Mouse (Mus musculus) kidney, adult 11 months (tissue): ENCODE measurements around the gene Nr0b2.
A peak's percentile ranks its signal among the peaks of the same experiment; 100 is the strongest.

Source experiments
- DNase-seq: peaks from one replicate; pipeline ENCODE4 v3.0.0; 2022

Nr0b2 gene

GRCm38 (mm10) chr4:133563123-133563571, 10.0 kb downstream of the Nr0b2 start:
- DNase-seq = peak; percentile 88

GRCm38 (mm10) chr4:133567251-133567650, 14.1 kb downstream of the Nr0b2 start:
- DNase-seq = no peak

DNA sequence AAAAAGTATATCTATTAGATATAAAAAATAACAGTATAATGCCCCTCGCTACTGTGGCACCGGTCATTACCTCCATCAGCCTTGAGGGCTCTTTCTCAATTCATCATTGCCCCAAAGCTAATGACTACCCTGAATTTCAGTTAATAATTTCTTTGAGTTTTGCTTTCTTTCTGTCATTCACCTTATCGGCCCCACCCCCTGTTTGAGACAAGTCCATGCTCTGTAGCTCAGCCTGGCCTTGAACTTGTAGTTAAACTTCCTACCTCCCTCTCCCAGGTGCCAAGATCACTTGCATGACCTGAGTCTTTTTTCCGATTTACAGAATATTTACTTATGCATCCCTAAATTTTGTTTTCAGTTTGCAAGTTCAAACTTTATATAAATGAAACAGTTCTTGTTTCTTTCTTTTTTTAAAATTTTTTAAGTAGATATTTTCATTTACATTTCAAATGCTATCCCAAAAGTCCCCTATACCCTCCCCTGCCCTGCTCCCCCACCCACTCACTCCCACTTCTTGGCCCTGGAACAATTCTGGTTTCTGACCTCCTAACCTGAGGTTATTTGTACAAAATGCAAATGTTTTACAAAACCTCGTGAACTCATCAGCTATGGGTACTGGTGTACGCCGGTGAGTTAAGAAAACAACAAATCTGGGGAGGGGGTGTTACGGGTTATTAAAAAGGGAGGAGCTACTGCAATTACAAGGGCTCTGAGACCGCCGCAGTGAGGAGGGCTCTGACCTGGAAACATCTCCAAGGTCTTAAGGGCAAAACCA, 16.3 kb downstream of the Nr0b2 start:
- DNase-seq = no peak

DNA sequence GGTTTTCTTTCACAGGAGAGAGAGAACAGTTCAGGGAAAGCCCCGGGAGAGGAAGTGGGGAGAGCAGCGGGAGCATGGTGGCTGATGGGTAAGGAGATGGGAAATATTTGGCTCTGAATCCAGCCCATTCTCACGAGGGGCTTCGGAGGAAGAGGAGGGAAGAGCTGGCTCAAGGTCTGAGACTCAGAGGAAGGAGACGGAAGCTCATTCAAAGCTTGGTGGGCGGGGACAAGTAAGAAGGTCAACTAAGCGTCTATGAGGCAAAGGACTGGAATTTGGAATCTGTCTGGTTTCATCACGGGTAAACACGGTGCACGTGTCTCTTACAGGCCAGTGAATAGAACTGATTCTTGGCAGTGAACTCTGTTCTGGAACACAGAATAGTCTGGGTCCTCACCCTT, 16.9 kb downstream of the Nr0b2 start:
- DNase-seq = peak; percentile 87

DNA sequence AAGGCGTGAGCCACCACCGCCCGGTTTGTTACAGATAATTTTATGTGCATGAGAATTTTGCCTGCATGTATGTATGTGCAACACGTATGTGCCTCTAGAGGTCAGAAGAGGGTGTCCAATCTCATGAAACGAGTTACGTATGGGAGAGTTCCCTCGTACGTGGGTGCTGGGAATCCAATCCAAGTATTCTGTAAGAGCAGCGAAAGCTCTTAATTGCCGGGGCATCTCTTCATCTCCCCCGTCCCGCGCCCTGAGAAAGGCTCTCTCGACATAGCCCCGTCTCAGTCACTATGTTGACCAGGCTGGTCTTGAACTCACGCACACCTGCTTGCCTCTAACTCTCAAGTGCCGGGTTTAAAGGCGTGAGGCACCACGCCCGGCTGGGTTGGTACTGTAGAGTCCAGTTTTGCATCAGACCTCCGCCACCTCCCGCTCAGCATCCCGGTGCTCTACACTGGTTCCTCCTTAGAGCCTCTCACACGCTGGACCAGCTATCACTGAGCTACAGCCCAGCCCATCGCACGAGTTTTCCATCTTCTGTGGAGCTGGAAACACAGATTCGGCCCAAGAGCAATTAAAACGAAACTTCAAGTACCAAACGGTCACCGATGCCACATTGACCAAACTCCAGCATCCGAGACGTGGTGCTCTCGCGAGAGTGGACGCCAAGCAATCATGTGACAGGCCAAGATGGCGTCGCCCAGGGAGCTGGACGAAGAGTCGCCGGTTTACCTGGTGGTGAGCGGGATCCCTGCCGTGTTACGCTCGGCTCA, 21.1 kb downstream of the Nr0b2 start, which contains the start of gene Gpatch3:
TSS of gene Gpatch3 (plus strand) at position 676 of the 773 bp plus-strand sequence.
- peak; percentile 92 for DNase-seq

GRCm38 (mm10) chr4:133574843-133575202, 21.6 kb downstream of the Nr0b2 start:
- DNase-seq = no peak

DNA sequence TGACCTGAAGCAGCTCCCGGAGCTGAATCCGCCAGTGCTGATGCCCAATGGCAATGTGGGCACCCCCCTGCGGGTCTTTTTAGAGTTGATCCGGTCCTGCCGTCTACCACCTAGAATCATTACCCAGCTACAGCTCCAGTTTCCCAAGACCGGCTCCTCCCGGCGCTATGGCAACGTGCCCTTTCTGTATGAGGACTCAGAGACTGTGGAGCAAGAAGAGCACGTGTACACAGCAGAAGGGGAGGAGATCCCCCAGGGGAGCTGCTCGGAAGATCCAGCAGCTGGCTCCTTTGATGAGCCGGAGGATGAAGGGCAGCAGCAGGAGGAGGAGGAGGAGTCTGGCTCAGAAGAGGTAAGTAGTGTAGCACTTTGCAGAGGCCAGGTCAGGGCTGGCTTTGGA, 24.8 kb downstream of the Nr0b2 start:
- DNase-seq = no peak

DNA sequence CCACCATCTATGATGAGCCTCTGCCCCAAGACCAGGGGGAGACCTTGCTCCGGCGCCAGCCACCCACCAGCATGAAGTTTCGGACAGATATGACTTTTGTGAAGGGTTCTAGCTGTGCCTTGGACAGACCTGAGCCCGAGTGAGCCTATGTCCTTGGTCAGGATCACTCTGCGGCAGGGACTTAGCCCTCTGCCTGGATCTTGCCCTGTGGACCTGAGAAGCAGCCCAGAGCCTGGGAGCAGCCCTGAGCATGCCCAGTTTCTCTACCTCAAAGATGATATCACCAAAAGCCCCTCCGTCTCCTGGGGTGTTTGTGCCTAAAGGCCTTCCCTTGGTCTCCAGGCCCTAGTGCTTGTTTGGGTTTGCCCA, 30.5 kb downstream of the Nr0b2 start:
- no peak for DNase-seq

- DNase-seq = peak; percentile 78
Observed at GRCm38 (mm10) chr4:133584059-133584951, 31.1 kb downstream of the Nr0b2 start, which contains the start of gene Gpn2. TSS of gene Gpn2 (plus strand) at chr4:133584362.

GRCm38 (mm10) chr4:133592570-133592969, 39.4 kb downstream of the Nr0b2 start:
- DNase-seq = peak; percentile 48

- DNase-seq = no peak
Observed at GRCm38 (mm10) chr4:133595538-133595937, 42.4 kb downstream of the Nr0b2 start.

DNA sequence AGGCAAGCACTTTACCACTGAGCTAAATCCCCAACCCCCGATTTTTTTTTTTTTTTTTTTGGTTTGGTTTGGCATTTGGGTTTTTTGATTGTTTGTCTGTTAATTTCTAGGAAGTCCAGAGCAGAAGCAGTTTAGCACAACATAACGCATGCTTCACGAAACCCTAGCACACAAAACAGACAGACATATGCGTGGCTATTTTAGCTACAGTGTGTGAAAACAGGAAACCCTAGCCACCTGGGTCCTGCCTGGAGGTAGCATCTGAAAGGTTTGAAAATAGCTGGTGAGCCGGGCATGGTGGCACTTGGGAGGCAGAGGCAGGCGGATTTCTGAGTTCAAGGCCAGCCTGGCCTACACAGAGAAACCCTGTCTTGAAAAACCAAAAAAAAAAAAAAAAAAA, 42.9 kb downstream of the Nr0b2 start:
- no peak for DNase-seq

GRCm38 (mm10) chr4:133598616-133599015, 45.4 kb downstream of the Nr0b2 start:
- peak; percentile 67 for DNase-seq

DNA sequence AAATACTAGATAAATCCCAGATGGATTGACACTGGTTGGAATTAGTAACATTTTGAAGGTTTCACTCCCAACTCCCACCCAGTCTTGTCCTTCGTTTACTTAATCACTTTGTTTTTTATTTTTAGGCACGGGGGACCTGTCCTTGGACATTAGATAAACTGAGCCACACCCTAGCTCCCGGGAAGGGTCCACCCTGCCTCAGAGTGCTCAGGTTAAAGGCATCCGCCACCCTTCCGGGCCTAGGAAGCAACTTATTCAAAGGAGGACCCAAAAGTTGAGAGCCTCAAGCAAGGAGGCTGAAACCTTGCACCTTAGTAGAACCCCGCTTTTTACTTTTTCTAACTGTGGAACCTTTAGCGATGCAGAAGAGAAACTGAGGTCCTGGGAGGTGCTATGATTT, 45.9 kb downstream of the Nr0b2 start:
- no peak for DNase-seq

GRCm38 (mm10) chr4:133599571-133600073, 46.4 kb downstream of the Nr0b2 start:
- peak; percentile 96 for DNase-seq

- no peak for DNase-seq
Observed at GRCm38 (mm10) chr4:133600306-133600705, 47.1 kb downstream of the Nr0b2 start.

GRCm38 (mm10) chr4:133601721-133602218, 48.6 kb downstream of the Nr0b2 start, which contains the start of gene Sfn:
TSS of gene Sfn (minus strand) at chr4:133602168.
- DNase-seq = peak; percentile 77

- DNase-seq = no peak
Observed at GRCm38 (mm10) chr4:133603056-133603455, 49.9 kb downstream of the Nr0b2 start.

DNA sequence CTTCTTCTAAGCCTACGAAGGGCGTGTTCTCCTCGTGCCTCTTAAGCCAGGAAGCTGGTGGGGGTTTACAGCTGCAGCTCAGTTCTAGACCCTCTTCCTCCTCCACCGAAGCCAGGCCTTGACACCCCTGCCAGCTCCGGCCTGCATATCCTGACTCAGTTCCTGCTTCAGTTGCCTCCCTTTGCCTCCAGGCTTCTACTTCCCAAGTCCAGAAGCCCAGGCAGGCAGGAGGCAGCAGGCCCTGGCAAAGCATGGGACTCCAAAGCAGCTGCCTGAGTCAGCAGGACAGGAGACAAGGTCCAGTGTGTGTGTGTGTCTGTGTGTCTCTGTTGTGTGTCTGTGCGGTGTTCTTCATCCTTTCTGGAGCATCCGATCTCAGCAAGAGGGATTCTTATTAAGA, 51.0 kb downstream of the Nr0b2 start:
- DNase-seq = no peak

DNA sequence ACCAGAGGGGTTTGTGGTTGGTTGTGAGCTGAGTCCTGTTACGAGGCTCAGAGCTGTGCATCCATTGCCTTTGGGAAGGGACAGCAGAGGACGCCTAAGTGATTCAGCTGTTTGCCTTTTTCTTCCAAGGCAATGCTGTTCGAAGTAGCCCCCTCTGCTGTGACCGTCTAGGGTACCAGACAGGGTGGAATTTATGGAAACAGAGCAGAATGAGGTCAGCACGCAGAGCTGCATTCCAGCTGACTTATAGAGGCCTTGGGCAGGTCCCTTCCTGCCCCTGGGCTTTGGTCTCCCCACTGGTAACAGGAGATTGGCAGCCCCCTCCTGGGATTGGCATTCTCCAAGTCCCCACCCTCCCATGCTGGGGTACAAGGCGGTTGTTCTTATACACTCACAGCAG, 51.7 kb downstream of the Nr0b2 start:
- no peak for DNase-seq

GRCm38 (mm10) chr4:133605330-133605729, 52.2 kb downstream of the Nr0b2 start:
- no peak for DNase-seq
